Mouse (Mus musculus): ENCODE results near the gene Gm21905. TPM values are rescaled to one million over a fixed set of nuclear protein-coding genes. Genes with fewer than 3 reads are reported as not detected.

Gene Gm21905
- total RNA-seq, 1 experiment from 2014 or later: not detected

DNA sequence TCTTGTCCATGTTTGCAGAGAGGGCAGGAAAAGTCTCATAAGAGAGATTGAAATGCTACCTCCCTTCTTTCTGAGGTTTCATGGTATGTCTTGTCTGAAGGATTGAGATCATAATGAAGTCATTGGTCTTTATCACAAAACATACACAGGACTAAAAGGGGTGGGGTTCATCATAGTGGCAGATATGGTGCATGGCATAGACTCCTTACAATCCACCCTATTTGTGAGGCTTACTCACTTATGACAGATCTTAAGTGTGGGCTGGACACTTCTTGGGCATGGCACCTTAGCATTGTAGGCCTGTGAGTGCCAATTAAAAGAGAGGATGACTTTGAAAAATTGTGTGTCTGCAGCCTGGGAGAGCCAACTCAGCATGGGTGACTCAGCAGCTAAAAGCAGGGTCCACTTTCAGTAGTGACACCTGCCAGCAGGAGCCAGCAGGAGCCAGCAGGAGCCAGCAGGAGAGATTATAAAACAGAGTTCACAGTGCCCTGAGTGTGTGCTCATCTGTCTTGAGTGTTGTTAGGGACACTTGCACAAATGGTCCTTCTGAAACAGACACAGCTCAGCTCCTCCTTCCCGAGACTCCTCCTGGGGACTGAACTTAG, 62.6 kb downstream of the Gm21905 start:
- ATAC-seq (replicated peaks in 1 of 2; ENCODE audit: insufficient read depth in 1 of 2, low FRiP score in 2 of 2, low TSS enrichment in 1 of 2, low read depth in 1 of 2, poor library complexity in 2 of 2, severe bottlenecking in 2 of 2): no peak

Other genes with a start within 250 kb of the Gm21905 start
- 47.8 and 68.4 TPM in 2 replicates for gene Atp8a1, start 99.0 kb downstream of the Gm21905 start, total RNA-seq (2017)
- not detected in 2 replicates for gene Gm5108, start 4.8 kb downstream of the Gm21905 start, total RNA-seq (2017)
- not detected in 2 replicates for gene Grxcr1, start 85.4 kb upstream of the Gm21905 start, total RNA-seq (2017)

All from hematopoietic stem cell, adult 5-6 weeks (primary cell).